Mouse (Mus musculus): ENCODE results near the gene Rps6ka5. TPM values are rescaled to one million over a fixed set of nuclear protein-coding genes. Genes with fewer than 3 reads are reported as not detected.

The Rps6ka5 gene
- total and polyA plus RNA-seq, 2 experiments from 2014 or later, result 6.2 to 10.5 TPM

GRCm38 (mm10) chr12:100626991-100627677 lies 99.6 kb downstream of the Rps6ka5 start:
- Histone ChIP-seq H3K9me3 (ENCODE audit: low read length) (no peaks in the 10 kb centered on the region), H3K4me2 (ENCODE audit: low read depth, low read length) (no peak overlapping the region), H3K9ac (replicated peaks; ENCODE audit: low read length) (no peak overlapping the region), H3K4me3 (ENCODE audit: low read length) (no peak overlapping the region), H3K27me3 (ENCODE audit: insufficient read depth, low read length) (no peaks in the 10 kb centered on the region), H3K27ac (no peak overlapping the region), H3K36me3 (ENCODE audit: insufficient read depth, low read length) (no peaks in the 10 kb centered on the region), H3K4me1 (ENCODE audit: insufficient read depth, low read length) (no peaks in the 10 kb centered on the region)
- no peak for TF ChIP-seq CTCF (IDR thresholded peaks at IDR 0.05; ENCODE audit: low read depth)
- 66% methylated on average over 1 of the region's 1 CpGs for WGBS
- DNase-seq (ENCODE audit: low spot score), result no peak
- no peak for ATAC-seq

GRCm38 (mm10) chr12:100626273-100626990 lies 100.4 kb downstream of the Rps6ka5 start:
- Histone ChIP-seq H3K36me3 (ENCODE audit: insufficient read depth, low read length) (no peaks in the 10 kb centered on the region), H3K27ac (no peak overlapping the region), H3K4me3 (ENCODE audit: low read length) (no peak overlapping the region), H3K4me2 (ENCODE audit: low read depth, low read length) (no peak overlapping the region), H3K27me3 (ENCODE audit: insufficient read depth, low read length) (no peaks in the 10 kb centered on the region), H3K9me3 (ENCODE audit: low read length) (no peaks in the 10 kb centered on the region), H3K9ac (replicated peaks; ENCODE audit: low read length) (no peak overlapping the region), H3K4me1 (ENCODE audit: insufficient read depth, low read length) (no peaks in the 10 kb centered on the region)
- ATAC-seq (no peak), DNase-seq (ENCODE audit: low spot score) (no peak)
- WGBS, result 79% methylated on average over 4 of the region's 4 CpGs
- no peak for TF ChIP-seq CTCF (IDR thresholded peaks at IDR 0.05; ENCODE audit: low read depth)

- DNase-seq (ENCODE audit: low spot score), result no peak
Observed at GRCm38 (mm10) chr12:100624854-100625447, 101.8 kb downstream of the Rps6ka5 start.

GRCm38 (mm10) chr12:100615251-100615650 lies 111.5 kb downstream of the Rps6ka5 start:
- H3K9ac ChIP-seq (replicated peaks; ENCODE audit: low read length), result no peak overlapping the region
- no peak for ATAC-seq
- no peak overlapping the region for H3K27ac ChIP-seq
- no peaks in the 10 kb centered on the region for H3K4me1 ChIP-seq (ENCODE audit: insufficient read depth, low read length)
- no peaks in the 10 kb centered on the region for H3K9me3 ChIP-seq (ENCODE audit: low read length)
- no peak overlapping the region for H3K4me2 ChIP-seq (ENCODE audit: low read depth, low read length)
- no peak for TF ChIP-seq CTCF (IDR thresholded peaks at IDR 0.05; ENCODE audit: low read depth)
- no peaks in the 10 kb centered on the region for H3K27me3 ChIP-seq (ENCODE audit: insufficient read depth, low read length)
- no peak overlapping the region for H3K4me3 ChIP-seq (ENCODE audit: low read length)
- H3K36me3 ChIP-seq (ENCODE audit: insufficient read depth, low read length), result no peaks in the 10 kb centered on the region
- no peak for DNase-seq (ENCODE audit: low spot score)
- WGBS, result 62% methylated on average over 2 of the region's 2 CpGs

More at GRCm38 (mm10) chr12:100624854-100625447, 101.8 kb downstream of the Rps6ka5 start:
- ATAC-seq, result no peak
- Histone ChIP-seq H3K4me3 (ENCODE audit: low read length) (no peak overlapping the region), H3K27me3 (ENCODE audit: insufficient read depth, low read length) (no peaks in the 10 kb centered on the region), H3K27ac (no peak overlapping the region), H3K4me1 (ENCODE audit: insufficient read depth, low read length) (no peaks in the 10 kb centered on the region), H3K36me3 (ENCODE audit: insufficient read depth, low read length) (no peaks in the 10 kb centered on the region), H3K9ac (replicated peaks; ENCODE audit: low read length) (no peak overlapping the region), H3K9me3 (ENCODE audit: low read length) (no peaks in the 10 kb centered on the region), H3K4me2 (ENCODE audit: low read depth, low read length) (no peak overlapping the region)
- WGBS, result 80% methylated on average over 3 of the region's 3 CpGs
- no peak for TF ChIP-seq CTCF (IDR thresholded peaks at IDR 0.05; ENCODE audit: low read depth)

- no peak overlapping the region for H3K4me3 ChIP-seq (ENCODE audit: low read length)
- no peak overlapping the region for H3K4me2 ChIP-seq (ENCODE audit: low read depth, low read length)
- 89% methylated on average over 2 of the region's 2 CpGs for WGBS
- TF ChIP-seq CTCF (IDR thresholded peaks at IDR 0.05; ENCODE audit: low read depth), result no peak
- DNase-seq (ENCODE audit: low spot score) (no peak), ATAC-seq (no peak)
- no peaks in the 10 kb centered on the region for H3K36me3 ChIP-seq (ENCODE audit: insufficient read depth, low read length)
- H3K9ac ChIP-seq (replicated peaks; ENCODE audit: low read length), result no peak overlapping the region
- H3K9me3 ChIP-seq (ENCODE audit: low read length), result no peaks in the 10 kb centered on the region
- no peaks in the 10 kb centered on the region for H3K27me3 ChIP-seq (ENCODE audit: insufficient read depth, low read length)
- no peaks in the 10 kb centered on the region for H3K4me1 ChIP-seq (ENCODE audit: insufficient read depth, low read length)
- no peak overlapping the region for H3K27ac ChIP-seq
Observed at GRCm38 (mm10) chr12:100613878-100614277, 112.9 kb downstream of the Rps6ka5 start.

- no peak overlapping the region for H3K27ac ChIP-seq
- no peak for ATAC-seq
- 69% methylated on average over 5 of the region's 5 CpGs for WGBS
- no peak overlapping the region for H3K9ac ChIP-seq (replicated peaks; ENCODE audit: low read length)
- no peaks in the 10 kb centered on the region for H3K36me3 ChIP-seq (ENCODE audit: insufficient read depth, low read length)
- no peak for TF ChIP-seq CTCF (IDR thresholded peaks at IDR 0.05; ENCODE audit: low read depth)
- DNase-seq (ENCODE audit: low spot score), result no peak
- no peaks in the 10 kb centered on the region for H3K27me3 ChIP-seq (ENCODE audit: insufficient read depth, low read length)
- H3K4me3 ChIP-seq (ENCODE audit: low read length), result no peak overlapping the region
- H3K9me3 ChIP-seq (ENCODE audit: low read length), result no peaks in the 10 kb centered on the region
- no peaks in the 10 kb centered on the region for H3K4me1 ChIP-seq (ENCODE audit: insufficient read depth, low read length)
- no peak overlapping the region for H3K4me2 ChIP-seq (ENCODE audit: low read depth, low read length)
Observed at GRCm38 (mm10) chr12:100613192-100613700, 113.5 kb downstream of the Rps6ka5 start.
